Mouse (Mus musculus) cortical plate, adult 2 months (tissue): ENCODE results near the gene Ifnar2.

Experiments
- CTCF ChIP-seq: fragments of 200-500 bp; IDR thresholded peaks from 2 replicates; pipeline ENCODE4 v1.5.1; 2011; ENCODE audit warnings: mild to moderate bottlenecking, control low read depth, low read length; ENCODE audit not compliant: insufficient read depth; ENCODE audit errors: extremely low read depth
- POLR2A ChIP-seq: fragments of 200-500 bp; IDR thresholded peaks from 2 replicates; pipeline ENCODE4 v1.6.1; 2011; ENCODE audit warnings: mild to moderate bottlenecking, low read length, control low read depth; ENCODE audit not compliant: insufficient read depth; ENCODE audit errors: extremely low read depth

- TF ChIP-seq CTCF, result no peak
- TF ChIP-seq POLR2A, result no peak
These were observed 69.9 kb downstream of the Ifnar2 start for GRCm38 (mm10) chr16:91442446-91442845.
